Mouse (Mus musculus) layer of hippocampus, postnatal 25 days (tissue): ENCODE measurements at regions not wholly inside any gene's neighbourhood (a gene's known extent, or its start where the extent isn't known, plus 50 kb on each side); places are given as distances from the start of the nearest gene placed in this dataset.

Experiments
- DNase-seq, 2 experiments: peaks; one replicate each; pipeline ENCODE4 v3.0.0; 2022; ENCODE audit warnings: mixed read lengths in 2 of 2, low spot score in 1 of 2; ENCODE audit errors: extremely low spot score in 1 of 2

DNA sequence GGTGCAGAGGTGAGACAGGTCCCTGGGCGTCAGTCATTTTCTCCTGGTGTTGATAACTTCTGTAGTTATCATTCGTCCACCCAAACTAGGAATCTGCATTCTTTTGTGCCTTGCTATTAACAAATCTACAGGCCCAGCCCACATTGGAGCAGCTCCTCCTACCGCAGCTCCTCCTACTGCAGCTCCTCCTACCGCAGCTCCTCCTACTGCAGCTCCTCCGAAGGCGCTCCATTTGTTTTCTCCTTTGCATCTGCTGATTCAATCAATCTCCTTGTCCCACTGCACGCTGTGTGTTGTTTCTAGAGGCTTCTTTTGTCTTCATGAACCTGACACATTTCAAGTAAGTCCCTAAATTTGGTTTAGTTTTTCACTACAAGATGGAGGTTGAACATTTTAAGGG lies 248.2 kb upstream of the Arglu1 start:
- no peak for DNase-seq

- no peak for DNase-seq
Observed at GRCm38 (mm10) chr8:8932466-8932865, 242.1 kb upstream of the Arglu1 start.

- no peak for DNase-seq
Observed at GRCm38 (mm10) chr8:8931746-8932145, 241.4 kb upstream of the Arglu1 start.

DNA sequence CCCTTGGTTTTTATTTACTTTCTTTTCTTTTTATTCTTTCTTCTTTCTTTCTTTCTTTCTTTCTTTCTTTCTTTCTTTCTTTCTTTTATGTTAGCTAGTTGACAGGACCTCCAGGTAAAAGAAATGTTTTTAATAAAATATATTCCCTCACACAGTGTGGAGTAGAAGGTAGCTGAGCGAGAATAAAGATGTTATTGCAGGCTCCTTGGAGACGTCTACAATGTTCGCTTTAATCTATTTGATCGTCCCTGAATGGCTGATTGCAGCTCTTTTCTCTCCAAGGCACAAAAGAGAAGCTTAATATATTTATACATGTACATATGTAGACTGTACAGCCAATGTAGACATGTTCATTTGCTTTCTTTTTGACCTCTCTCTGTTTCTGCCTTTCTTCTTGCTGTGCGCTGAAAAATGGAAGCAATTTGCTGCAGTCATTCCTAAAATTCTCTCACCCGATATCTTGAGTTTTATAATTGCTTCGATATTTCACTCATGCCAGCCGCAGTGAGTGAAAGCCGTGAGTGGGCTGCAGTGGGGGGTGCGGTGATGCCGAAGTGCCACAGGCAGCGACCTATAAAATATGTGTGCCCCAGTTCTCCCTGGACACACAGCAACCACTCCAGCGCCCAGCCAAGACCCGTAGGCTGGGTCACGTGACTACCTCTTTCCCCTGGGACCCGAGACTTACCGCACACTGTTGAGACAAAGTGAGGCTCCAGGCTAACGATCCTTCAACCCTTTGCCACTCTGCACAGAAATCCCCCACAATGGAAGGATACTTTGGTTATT lies 237.9 kb upstream of the Arglu1 start:
- DNase-seq, result no peak

DNA sequence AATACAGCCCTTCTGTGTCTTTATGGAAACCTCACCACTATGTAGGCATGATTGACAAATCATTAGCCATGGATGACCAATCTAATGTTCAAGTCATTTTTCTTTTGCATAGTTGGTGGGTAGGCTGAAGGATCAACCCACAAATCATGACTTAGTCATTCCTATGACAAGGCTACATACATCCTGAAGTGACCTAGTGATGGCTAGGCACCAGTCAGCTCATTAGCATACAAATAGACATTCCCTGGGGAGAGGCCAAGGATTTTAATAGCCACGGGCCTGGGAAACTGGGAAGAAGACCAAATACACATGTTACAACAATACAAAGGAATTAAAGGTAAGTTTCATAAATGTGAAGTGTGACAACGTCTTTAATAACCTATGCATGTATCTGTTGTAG lies 231.1 kb upstream of the Arglu1 start:
- DNase-seq, result no peak

- DNase-seq, result no peak
Observed at GRCm38 (mm10) chr8:8919582-8920503, 229.5 kb upstream of the Arglu1 start.

DNA sequence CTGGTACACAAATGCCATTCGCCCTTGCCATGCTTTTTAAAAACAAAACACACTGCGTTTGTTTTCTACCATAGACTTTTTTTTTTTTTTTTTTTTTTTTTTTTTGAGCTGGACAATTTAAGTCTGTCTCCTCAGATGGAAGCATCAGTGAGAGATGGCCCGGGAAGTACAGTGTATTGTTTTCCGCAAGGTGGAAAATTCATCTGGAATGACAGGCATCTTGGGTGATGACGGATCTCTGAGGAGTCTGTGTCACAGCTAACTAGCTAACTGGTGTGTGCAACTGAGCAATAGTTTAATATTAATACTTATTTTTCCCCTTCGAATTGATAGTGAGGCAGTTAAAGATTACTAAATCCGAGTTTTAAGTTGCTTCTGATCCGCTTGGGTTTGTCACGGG lies 228.7 kb upstream of the Arglu1 start:
- no peak for DNase-seq

- no peak for DNase-seq
Observed at GRCm38 (mm10) chr8:8907478-8908165, 217.3 kb upstream of the Arglu1 start.

DNA sequence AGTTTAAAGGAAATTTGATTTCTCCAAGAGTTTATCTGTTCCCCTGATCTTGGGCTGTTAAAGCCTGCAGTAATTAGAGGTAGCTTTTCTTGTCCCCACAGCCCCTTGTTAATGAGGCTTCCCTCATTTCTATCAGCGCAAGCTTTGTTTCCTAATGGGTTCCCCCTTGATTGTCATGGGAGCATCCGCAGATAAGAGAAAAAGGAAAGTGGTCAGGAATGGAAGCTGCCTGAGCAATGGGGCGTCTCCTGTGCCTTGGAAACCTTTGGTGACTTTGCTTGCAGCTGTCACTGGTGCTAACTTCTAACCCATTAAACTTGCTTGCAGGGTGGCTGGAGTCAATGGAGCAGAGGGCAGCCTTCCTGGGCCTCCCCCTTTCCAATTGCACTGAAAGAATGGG lies 202.7 kb upstream of the Arglu1 start:
- DNase-seq, result no peak

DNA sequence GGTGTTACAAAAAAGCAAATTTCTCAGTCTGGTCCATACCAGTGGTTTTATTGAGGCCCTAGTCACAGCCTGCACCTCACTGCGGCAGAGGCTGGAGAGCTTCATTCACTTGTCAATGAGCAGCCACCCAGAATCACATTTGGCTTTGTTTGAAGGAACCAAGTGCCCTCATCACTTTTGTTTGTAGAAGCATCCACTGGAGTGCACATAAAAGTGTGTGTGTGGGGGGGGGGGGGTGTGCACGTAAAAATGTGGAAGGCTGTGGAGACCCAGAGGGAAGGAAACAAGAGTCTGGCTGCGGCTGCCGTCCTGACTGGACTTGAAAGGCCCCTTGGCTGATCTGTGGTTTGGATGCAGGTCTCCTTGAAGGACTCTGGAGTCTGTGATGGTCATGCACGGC lies 187.0 kb upstream of the Arglu1 start:
- DNase-seq, result no peak

GRCm38 (mm10) chr8:8876879-8877278 lies 186.6 kb upstream of the Arglu1 start:
- no peak for DNase-seq

DNA sequence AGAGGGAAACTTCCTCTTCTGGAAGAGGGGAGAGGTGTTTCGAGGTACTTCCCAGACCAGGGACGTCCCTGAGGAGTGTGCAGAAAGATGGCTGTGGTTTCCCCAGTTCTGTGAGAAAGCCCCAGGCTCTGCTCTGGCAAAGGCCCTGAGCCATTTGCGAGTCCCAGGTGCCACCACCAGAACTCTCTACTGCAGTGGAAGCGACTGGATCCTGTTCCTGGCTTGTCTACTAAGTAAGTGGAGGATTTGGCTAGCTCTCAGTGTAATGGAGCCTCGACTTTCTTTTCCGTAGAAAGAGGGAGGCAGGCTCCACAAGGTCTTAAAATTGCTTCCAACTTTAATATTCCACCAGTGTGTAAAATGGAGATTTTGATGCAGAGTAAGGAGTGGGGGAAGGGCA lies 186.1 kb upstream of the Arglu1 start:
- no peak for DNase-seq

DNA sequence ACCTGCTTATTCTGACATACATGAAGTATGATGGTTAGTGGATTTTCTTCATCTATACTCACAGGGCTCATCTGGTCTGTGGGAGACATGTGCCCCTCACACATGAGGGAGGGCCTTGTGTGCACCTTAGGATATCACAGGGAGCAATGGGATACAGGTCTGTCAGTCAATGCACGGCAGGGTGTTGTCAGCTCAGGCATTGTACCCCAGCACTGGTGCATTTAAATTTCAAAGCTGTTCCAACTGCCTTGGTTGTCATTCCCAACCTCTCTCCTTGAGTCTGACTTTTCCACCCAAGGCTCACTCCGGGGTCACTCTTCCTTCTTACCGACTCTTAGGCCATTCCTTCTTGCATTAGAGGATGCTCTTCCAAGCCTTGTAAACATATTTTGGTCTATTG lies 181.6 kb upstream of the Arglu1 start:
- DNase-seq, result no peak

GRCm38 (mm10) chr8:8871039-8871438 lies 180.7 kb upstream of the Arglu1 start:
- no peak for DNase-seq

DNA sequence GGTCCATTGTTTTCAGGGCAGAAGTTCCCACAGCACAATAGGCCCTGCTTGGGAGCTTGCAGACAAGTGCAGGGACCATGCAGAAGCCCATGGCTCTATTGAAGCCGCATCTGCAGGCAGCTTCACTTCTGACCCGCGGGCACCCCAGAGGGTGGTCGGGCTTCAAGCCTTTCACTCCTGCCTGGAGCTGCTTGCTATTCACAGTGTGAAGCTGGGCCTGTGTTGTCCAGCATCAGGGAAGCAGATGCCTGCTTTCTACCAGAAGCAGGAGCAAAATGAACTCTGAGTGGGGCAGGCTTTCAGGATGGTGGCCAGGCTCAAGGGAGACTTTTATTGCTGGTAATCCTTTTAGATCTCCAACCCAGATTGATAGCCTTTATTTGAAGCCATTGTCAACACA lies 180.2 kb upstream of the Arglu1 start:
- no peak for DNase-seq

- no peak for DNase-seq
Observed at GRCm38 (mm10) chr8:8869338-8869737, 179.0 kb upstream of the Arglu1 start.

- no peak for DNase-seq
Observed at GRCm38 (mm10) chr8:8867924-8868323, 177.6 kb upstream of the Arglu1 start.

DNA sequence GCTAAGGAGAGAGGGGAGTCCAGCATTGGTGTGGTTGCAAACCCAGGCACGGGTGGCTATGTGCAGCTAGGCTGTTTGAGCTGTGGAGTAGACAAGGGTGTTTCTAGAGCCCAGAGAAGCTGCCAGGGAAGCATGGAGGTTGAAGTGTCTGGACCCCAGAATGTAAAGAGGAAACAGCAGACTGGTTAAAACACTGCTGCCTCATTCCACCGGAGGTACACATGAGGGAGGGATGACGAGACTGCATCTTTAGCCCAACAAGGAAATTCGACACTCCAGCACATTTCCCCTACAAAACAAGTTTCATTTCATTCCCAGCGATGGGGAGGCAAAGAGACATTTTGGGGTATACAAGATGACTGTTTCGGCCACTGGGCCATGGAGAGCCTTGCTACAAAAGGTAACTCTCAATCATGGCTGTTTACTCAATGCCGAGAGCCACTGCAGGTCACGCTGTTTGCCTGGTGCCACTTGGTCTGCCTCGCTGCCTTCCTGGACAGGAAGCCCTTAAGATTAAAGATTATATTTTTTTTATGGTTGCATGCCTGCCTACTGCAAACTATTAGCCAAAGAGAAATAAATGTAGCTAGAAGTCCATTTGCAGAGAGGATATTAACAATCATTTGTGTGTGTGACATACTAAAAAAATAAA lies 176.9 kb upstream of the Arglu1 start:
- no peak for DNase-seq

DNA sequence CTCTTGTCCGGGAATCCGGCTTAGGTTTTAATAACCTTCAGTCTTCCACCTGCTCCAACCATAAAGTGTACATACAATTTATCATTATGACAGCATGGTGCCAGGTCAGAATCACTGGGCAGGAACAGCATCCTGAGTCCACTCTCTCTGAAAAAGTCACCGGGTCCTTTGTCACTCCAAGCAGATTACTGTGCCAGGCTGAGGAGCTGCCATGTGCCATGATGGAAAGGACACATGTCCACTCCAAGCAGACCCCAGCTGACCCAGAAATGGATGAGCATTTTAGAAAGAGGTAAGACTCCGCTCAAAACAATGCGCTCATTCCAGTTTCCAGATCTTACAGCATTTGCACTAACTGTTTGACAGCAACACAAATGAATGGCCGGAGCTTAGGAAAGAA lies 172.4 kb upstream of the Arglu1 start:
- no peak for DNase-seq

GRCm38 (mm10) chr8:8861331-8861940 lies 171.1 kb upstream of the Arglu1 start:
- DNase-seq, result no peak
